Mouse (Mus musculus) kidney, adult 9 months (tissue): ENCODE measurements around the gene Folr2.

ENCODE experiments used
- DNase-seq: peaks from one replicate; pipeline ENCODE4 v3.0.0; 2022

Gene Folr2

GRCm38 (mm10) chr7:101823758-101824630, 33.0 kb downstream of the Folr2 start:
- DNase-seq, result peak; percentile 80

GRCm38 (mm10) chr7:101822836-101823757, 33.9 kb downstream of the Folr2 start:
- DNase-seq, result peak; percentile 65

GRCm38 (mm10) chr7:101821571-101822501, 35.2 kb downstream of the Folr2 start:
- peak; percentile 49 for DNase-seq

- no peak for DNase-seq
Measured at GRCm38 (mm10) chr7:101820295-101821030, 36.5 kb downstream of the Folr2 start.

- DNase-seq, result no peak
Measured at GRCm38 (mm10) chr7:101817861-101818401, 39.1 kb downstream of the Folr2 start, which contains the start of gene Phox2a. TSS of gene Phox2a (plus strand) at chr7:101818313.
